Mouse (Mus musculus) liver, embryonic 13.5 days (tissue): Measurements from ENCODE around the gene Arrdc5. TPM values are rescaled to one million over a fixed set of nuclear protein-coding genes. Genes with fewer than 3 reads are reported as not detected.

Experiments
- ATAC-seq: fragments of 200-750 bp; cut with Nextera tagmentation; 2 replicates; pipeline ENCODE4 v1.8.0; 2017; ENCODE audit warnings: low read depth, mild to moderate bottlenecking, moderate number of reproducible peaks, moderate library complexity
- DNase-seq: peaks from one replicate; pipeline ENCODE4 v3.0.0; 2022
- H3K27ac ChIP-seq: fragments of 300-500 bp; sonication (generic); 2 replicates; pipeline ENCODE4 v1.5.1; 2015; ENCODE audit warnings: moderate library complexity, mild to moderate bottlenecking, inconsistent platforms
- H3K27me3 ChIP-seq: fragments of 300-500 bp; sonication (generic); 2 replicates; pipeline ENCODE4 v1.6.1; 2015; ENCODE audit warnings: mild to moderate bottlenecking, inconsistent platforms
- H3K36me3 ChIP-seq: fragments of 300-500 bp; sonication (generic); 2 replicates; pipeline ENCODE4 v1.6.1; 2015; ENCODE audit warnings: mild to moderate bottlenecking, inconsistent platforms
- H3K4me1 ChIP-seq: fragments of 300-500 bp; sonication (generic); replicated peaks from 2 replicates; pipeline ENCODE4 v1.6.1; 2015; ENCODE audit warnings: inconsistent platforms
- H3K4me2 ChIP-seq: fragments of 300-500 bp; sonication (generic); 2 replicates; pipeline ENCODE4 v1.6.1; 2015; ENCODE audit warnings: inconsistent platforms, mild to moderate bottlenecking, moderate library complexity
- H3K4me3 ChIP-seq: fragments of 300-500 bp; sonication (generic); replicated peaks from 2 replicates; pipeline ENCODE4 v1.5.1; 2015; ENCODE audit warnings: mild to moderate bottlenecking, inconsistent platforms
- H3K9ac ChIP-seq: fragments of 300-500 bp; sonication (generic); 2 replicates; pipeline ENCODE4 v1.6.1; 2015; ENCODE audit warnings: mild to moderate bottlenecking, inconsistent platforms
- H3K9me3 ChIP-seq: fragments of 300-500 bp; sonication (generic); replicated peaks from 2 replicates; pipeline ENCODE4 v1.6.1; 2016; ENCODE audit warnings: inconsistent platforms
- WGBS: fragments of 180-500 bp; shearing (Covaris S2); methylation state at CpG from one replicate; pipeline ENCODE4 v1.1.7; 2015; ENCODE audit not compliant: insufficient replicate concordance; 5-methylcytosine and 5-hydroxymethylcytosine counted together
- polyA plus RNA-seq: library from polyadenylated mRNA; unstranded; fragments of >200 nt; fragmentation: Nextera tagmentation; extraction: Ambion mirVana; gene quantifications from 2 replicates; pipeline ENCODE4 v1.2.1, GENCODE M21; 2015

The Arrdc5 gene
- polyA plus RNA-seq, 1 experiment from 2014 or later: not detected

- no peaks in the 10 kb centered on the region for H3K27me3 ChIP-seq
- DNase-seq (peak; percentile 64), ATAC-seq (peak; percentile 15)
- WGBS: 3% methylated on average over 23 of the region's 23 CpGs
- peak overlapping the region; percentile 93 for H3K27ac ChIP-seq
- H3K4me1 ChIP-seq: peaks cover 74% of the 10 kb centered on the region
- H3K36me3 ChIP-seq: peaks cover 24% of the 10 kb centered on the region
- no peaks in the 10 kb centered on the region for H3K9me3 ChIP-seq
- peak overlapping the region; percentile 84 for H3K4me2 ChIP-seq
- H3K9ac ChIP-seq: peak overlapping the region; percentile 77
- H3K4me3 ChIP-seq: peak overlapping the region; percentile 65
Observed at GRCm38 (mm10) chr17:56289371-56290331, 10.4 kb downstream of the Arrdc5 start.

GRCm38 (mm10) chr17:56288866-56289265 lies 11.2 kb downstream of the Arrdc5 start:
- WGBS: 21% methylated on average over 3 of the region's 3 CpGs
- ATAC-seq (no peak), DNase-seq (no peak)
- peak overlapping the region; percentile 77 for H3K9ac ChIP-seq
- H3K27me3 ChIP-seq: no peaks in the 10 kb centered on the region
- H3K4me1 ChIP-seq: peaks cover 74% of the 10 kb centered on the region
- H3K27ac ChIP-seq: peak overlapping the region; percentile 93
- peak overlapping the region; percentile 84 for H3K4me2 ChIP-seq
- peak overlapping the region; percentile 65 for H3K4me3 ChIP-seq
- no peaks in the 10 kb centered on the region for H3K9me3 ChIP-seq
- H3K36me3 ChIP-seq: peaks cover 30% of the 10 kb centered on the region

- 26% methylated on average over 3 of the region's 3 CpGs for whole genome bisulfite sequencing
- Histone ChIP-seq H3K4me3 (peak overlapping the region; percentile 31; the same call in 1 of the 2 replicates), H3K9ac (peak overlapping the region; percentile 77), H3K9me3 (no peaks in the 10 kb centered on the region), H3K4me2 (peak overlapping the region; percentile 84), H3K27ac (peak overlapping the region; percentile 93), H3K4me1 (peaks cover 70% of the 10 kb centered on the region), H3K36me3 (peaks cover 38% of the 10 kb centered on the region), H3K27me3 (no peaks in the 10 kb centered on the region)
- peak; percentile 32 for ATAC-seq
- peak; percentile 67 for DNase-seq
Observed at GRCm38 (mm10) chr17:56287830-56288229, 12.3 kb downstream of the Arrdc5 start.

GRCm38 (mm10) chr17:56285995-56286394 lies 14.1 kb downstream of the Arrdc5 start:
- Histone ChIP-seq H3K4me3 (no peak overlapping the region), H3K27me3 (no peaks in the 10 kb centered on the region), H3K36me3 (peaks cover 48% of the 10 kb centered on the region), H3K9ac (no peak overlapping the region), H3K27ac (no peak overlapping the region), H3K9me3 (no peaks in the 10 kb centered on the region), H3K4me2 (no peak overlapping the region), H3K4me1 (peaks cover 63% of the 10 kb centered on the region)
- WGBS: 83% methylated on average over 11 of the region's 11 CpGs
- ATAC-seq (no peak), DNase-seq (no peak)

- Histone ChIP-seq H3K9ac (no peak overlapping the region), H3K27ac (0 out of 2 replicates have a peak overlapping the region, but pooled peaks have one; percentile 9), H3K36me3 (peaks cover 66% of the 10 kb centered on the region), H3K4me2 (no peak overlapping the region), H3K4me3 (no peak overlapping the region), H3K27me3 (no peaks in the 10 kb centered on the region), H3K4me1 (peaks cover 57% of the 10 kb centered on the region), H3K9me3 (no peaks in the 10 kb centered on the region)
- DNase-seq (no peak), ATAC-seq (no peak)
- 76% methylated on average over 8 of the region's 8 CpGs for WGBS
Observed at GRCm38 (mm10) chr17:56283316-56283715, 16.8 kb downstream of the Arrdc5 start.

GRCm38 (mm10) chr17:56282802-56283201 lies 17.3 kb downstream of the Arrdc5 start:
- peaks cover 66% of the 10 kb centered on the region for H3K36me3 ChIP-seq
- H3K9ac ChIP-seq: no peak overlapping the region
- WGBS: 71% methylated on average over 4 of the region's 4 CpGs
- no peak overlapping the region for H3K4me3 ChIP-seq
- ATAC-seq: no peak
- H3K27ac ChIP-seq: 0 out of 2 replicates have a peak overlapping the region, but pooled peaks have one; percentile 9
- no peak for DNase-seq
- peaks cover 57% of the 10 kb centered on the region for H3K4me1 ChIP-seq
- H3K9me3 ChIP-seq: no peaks in the 10 kb centered on the region
- H3K27me3 ChIP-seq: no peaks in the 10 kb centered on the region
- H3K4me2 ChIP-seq: no peak overlapping the region

GRCm38 (mm10) chr17:56281193-56281592 lies 18.9 kb downstream of the Arrdc5 start:
- peak overlapping the region; percentile 20; the same call in 1 of the 2 replicates for H3K27ac ChIP-seq
- H3K4me2 ChIP-seq: peak overlapping the region; percentile 28; the same call in 1 of the 2 replicates
- H3K36me3 ChIP-seq: peaks cover 58% of the 10 kb centered on the region
- no peak overlapping the region for H3K4me3 ChIP-seq
- peaks cover 53% of the 10 kb centered on the region for H3K4me1 ChIP-seq
- no peaks in the 10 kb centered on the region for H3K27me3 ChIP-seq
- H3K9ac ChIP-seq: 0 out of 2 replicates have a peak overlapping the region, but pooled peaks have one; percentile 10
- no peaks in the 10 kb centered on the region for H3K9me3 ChIP-seq
- WGBS: 66% methylated on average over 12 of the region's 12 CpGs
- ATAC-seq (no peak), DNase-seq (no peak)

- H3K9me3 ChIP-seq: no peaks in the 10 kb centered on the region
- H3K9ac ChIP-seq: 0 out of 2 replicates have a peak overlapping the region, but pooled peaks have one; percentile 36
- DNase-seq: no peak
- peaks cover 42% of the 10 kb centered on the region for H3K36me3 ChIP-seq
- peaks cover 59% of the 10 kb centered on the region for H3K4me1 ChIP-seq
- no peaks in the 10 kb centered on the region for H3K27me3 ChIP-seq
- no peak for ATAC-seq
- 90% methylated on average over 12 of the region's 12 CpGs for WGBS
- H3K4me3 ChIP-seq: no peak overlapping the region
- no peak overlapping the region for H3K27ac ChIP-seq
- H3K4me2 ChIP-seq: no peak overlapping the region
Observed at GRCm38 (mm10) chr17:56279481-56280155, 20.5 kb downstream of the Arrdc5 start.

GRCm38 (mm10) chr17:56278340-56278739 lies 21.7 kb downstream of the Arrdc5 start:
- DNase-seq (no peak), ATAC-seq (no peak)
- Histone ChIP-seq H3K4me2 (no peak overlapping the region), H3K27ac (peak overlapping the region; percentile 94), H3K4me3 (no peak overlapping the region), H3K4me1 (peaks cover 71% of the 10 kb centered on the region), H3K36me3 (peaks cover 45% of the 10 kb centered on the region), H3K27me3 (no peaks in the 10 kb centered on the region), H3K9me3 (no peaks in the 10 kb centered on the region), H3K9ac (peak overlapping the region; percentile 71)
- WGBS: 85% methylated on average over 5 of the region's 5 CpGs

- Histone ChIP-seq H3K4me1 (peaks cover 79% of the 10 kb centered on the region), H3K4me3 (peak overlapping the region; percentile 76)
- 27% methylated on average over 2 of the region's 2 CpGs for whole genome bisulfite sequencing
Observed at GRCm38 (mm10) chr17:56277567-56277893, 22.6 kb downstream of the Arrdc5 start.

More at GRCm38 (mm10) chr17:56277567-56277893, 22.6 kb downstream of the Arrdc5 start:
- ATAC-seq (no peak), DNase-seq (peak; percentile 29)
- Histone ChIP-seq H3K9ac (peak overlapping the region; percentile 71), H3K9me3 (no peaks in the 10 kb centered on the region), H3K27ac (peak overlapping the region; percentile 94), H3K27me3 (no peaks in the 10 kb centered on the region), H3K4me2 (peak overlapping the region; percentile 87), H3K36me3 (peaks cover 44% of the 10 kb centered on the region)
